Mouse (Mus musculus) liver, postnatal 0 days (tissue): Measurements from ENCODE around the gene 6030468B19Rik. TPM values are rescaled to one million over a fixed set of nuclear protein-coding genes. Genes with fewer than 3 reads are reported as not detected.

Source experiments
- ATAC-seq: fragments of 200-750 bp; cut with Nextera tagmentation; 2 replicates; pipeline ENCODE4 v1.8.0; 2017; ENCODE audit warnings: mild to moderate bottlenecking, moderate library complexity
- DNase-seq: peaks from one replicate; pipeline ENCODE4 v3.0.0-alpha.2; 2016
- H3K27ac ChIP-seq: fragments of 300-500 bp; sonication (generic); 2 replicates; pipeline ENCODE4 v1.5.1; 2014; ENCODE audit warnings: antibody characterized with exemption, moderate library complexity, mild to moderate bottlenecking, low read depth
- H3K27me3 ChIP-seq: fragments of 300-500 bp; sonication (generic); 2 replicates; pipeline ENCODE4 v1.6.1; 2014; ENCODE audit warnings: low read length, control low read depth, mixed read lengths; ENCODE audit not compliant: insufficient read depth
- H3K36me3 ChIP-seq: fragments of 300-500 bp; sonication (generic); replicated peaks from 2 replicates; pipeline ENCODE4 v1.6.1; 2014; ENCODE audit warnings: mild to moderate bottlenecking, control low read depth, low read length, moderate library complexity, mixed read lengths; ENCODE audit not compliant: insufficient read depth
- H3K4me1 ChIP-seq: fragments of 300-500 bp; sonication (generic); 2 replicates; pipeline ENCODE4 v1.6.1; 2014; ENCODE audit warnings: antibody characterized with exemption, mild to moderate bottlenecking, control low read depth; ENCODE audit not compliant: insufficient read depth
- H3K4me2 ChIP-seq: fragments of 300-500 bp; sonication (generic); 2 replicates; pipeline ENCODE4 v1.6.1; 2014; ENCODE audit warnings: low read depth, mild to moderate bottlenecking, low read length, moderate library complexity, mixed read lengths
- H3K4me3 ChIP-seq: fragments of 300-500 bp; sonication (generic); 2 replicates; pipeline ENCODE4 v1.5.1; 2014; ENCODE audit warnings: low read depth, low read length
- H3K9ac ChIP-seq: fragments of 300-500 bp; sonication (generic); replicated peaks from 2 replicates; pipeline ENCODE4 v1.6.1; 2014; ENCODE audit warnings: mild to moderate bottlenecking, moderate library complexity
- H3K9me3 ChIP-seq: fragments of 300-500 bp; sonication (generic); 2 replicates; pipeline ENCODE4 v1.6.1; 2016; ENCODE audit warnings: mild to moderate bottlenecking, control low read depth, low read length, mixed read lengths
- CTCF ChIP-seq: sonication (generic); IDR thresholded peaks from 2 replicates; pipeline ENCODE4 v1.5.1; 2016; ENCODE audit warnings: antibody characterized with exemption, low read depth
- EP300 ChIP-seq: IDR thresholded peaks from 2 replicates; pipeline ENCODE4 v1.6.1; 2016; ENCODE audit warnings: antibody characterized with exemption, low read depth, mild to moderate bottlenecking
- WGBS: fragments of 180-500 bp; shearing (Covaris S2); extraction: QIAGEN DNeasy Blood & Tissue Kit; methylation state at CpG from one replicate; pipeline ENCODE4 v1.1.7; 2014; ENCODE audit not compliant: insufficient replicate concordance; 5-methylcytosine and 5-hydroxymethylcytosine counted together
- polyA plus RNA-seq: library from polyadenylated mRNA; unstranded; fragments of >200 nt; fragmentation: Nextera tagmentation; extraction: Ambion mirVana; gene quantifications from 2 replicates; pipeline ENCODE4 v1.2.1, GENCODE M21; 2015

The 6030468B19Rik gene
- polyA plus RNA-seq, 1 experiment from 2014 or later = 33.8 TPM

GRCm38 (mm10) chr11:117794035-117794551 lies 3.4 kb upstream of the 6030468B19Rik start:
- ATAC-seq (no peak), DNase-seq (no peak)
- Histone ChIP-seq H3K4me1 (peaks cover 54% of the 10 kb centered on the region), H3K27me3 (no peaks in the 10 kb centered on the region), H3K4me2 (no peak overlapping the region), H3K36me3 (peaks cover 7% of the 10 kb centered on the region), H3K9me3 (no peaks in the 10 kb centered on the region), H3K9ac (no peak overlapping the region), H3K4me3 (no peak overlapping the region), H3K27ac (no peak overlapping the region)
- TF ChIP-seq EP300 (no peak), CTCF (no peak)
- WGBS = 76% methylated on average over 4 of the region's 4 CpGs

- Histone ChIP-seq H3K4me1 (peaks cover 42% of the 10 kb centered on the region), H3K9ac (peak overlapping the region; percentile 69), H3K9me3 (no peaks in the 10 kb centered on the region), H3K4me3 (peak overlapping the region; percentile 63), H3K36me3 (no peaks in the 10 kb centered on the region), H3K27me3 (no peaks in the 10 kb centered on the region), H3K27ac (peak overlapping the region; percentile 91), H3K4me2 (peak overlapping the region; percentile 73)
- ATAC-seq (peak; percentile 11), DNase-seq (no peak)
- 30% methylated on average over 5 of the region's 5 CpGs for WGBS
- TF ChIP-seq CTCF = no peak
- no peak for TF ChIP-seq EP300
These were observed 506 bp upstream of the 6030468B19Rik start for GRCm38 (mm10) chr11:117796954-117797353.

GRCm38 (mm10) chr11:117798160-117798541 lies 691 bp downstream of the 6030468B19Rik start:
- Histone ChIP-seq H3K27me3 (no peaks in the 10 kb centered on the region), H3K36me3 (0 out of 2 replicates have a peak, but pooled peaks cover 3% of the 10 kb centered on the region), H3K9me3 (no peaks in the 10 kb centered on the region), H3K4me3 (peak overlapping the region; percentile 63), H3K4me1 (peaks cover 32% of the 10 kb centered on the region), H3K27ac (peak overlapping the region; percentile 91), H3K4me2 (peak overlapping the region; percentile 73), H3K9ac (peak overlapping the region; percentile 69)
- DNase-seq (no peak), ATAC-seq (peak; percentile 6; the same call in 1 of the 2 replicates)
- WGBS = 9% methylated on average over 2 of the region's 2 CpGs
- no peak for TF ChIP-seq CTCF
- TF ChIP-seq EP300 = peak; percentile 59

GRCm38 (mm10) chr11:117799174-117799573 lies 1.7 kb downstream of the 6030468B19Rik start:
- H3K4me1 ChIP-seq = peaks cover 30% of the 10 kb centered on the region
- H3K4me2 ChIP-seq = peak overlapping the region; percentile 73
- H3K27ac ChIP-seq = peak overlapping the region; percentile 91

GRCm38 (mm10) chr11:117800038-117800437 lies 2.6 kb downstream of the 6030468B19Rik start:
- no peaks in the 10 kb centered on the region for H3K27me3 ChIP-seq
- H3K4me1 ChIP-seq = peaks cover 30% of the 10 kb centered on the region
- DNase-seq = no peak
- peak overlapping the region; percentile 73 for H3K4me2 ChIP-seq
- no peak for ATAC-seq
- H3K9me3 ChIP-seq = no peaks in the 10 kb centered on the region
- H3K27ac ChIP-seq = 0 out of 2 replicates have a peak overlapping the region, but pooled peaks have one; percentile 91
- H3K36me3 ChIP-seq = peaks cover 5% of the 10 kb centered on the region; the same call in 1 of the 2 replicates
- TF ChIP-seq EP300 (no peak), CTCF (no peak)
- WGBS = 85% methylated on average over 7 of the region's 7 CpGs
- H3K4me3 ChIP-seq = no peak overlapping the region
- H3K9ac ChIP-seq = no peak overlapping the region

More at GRCm38 (mm10) chr11:117799174-117799573, 1.7 kb downstream of the 6030468B19Rik start:
- TF ChIP-seq CTCF (no peak), EP300 (no peak)
- H3K9ac ChIP-seq = peak overlapping the region; percentile 69
- peak overlapping the region; percentile 63 for H3K4me3 ChIP-seq
- peaks cover 5% of the 10 kb centered on the region; the same call in 1 of the 2 replicates for H3K36me3 ChIP-seq
- ATAC-seq (no peak), DNase-seq (no peak)
- WGBS = 40% methylated on average over 5 of the region's 5 CpGs
- no peaks in the 10 kb centered on the region for H3K9me3 ChIP-seq
- H3K27me3 ChIP-seq = no peaks in the 10 kb centered on the region

GRCm38 (mm10) chr11:117801650-117802049 lies 4.2 kb downstream of the 6030468B19Rik start:
- 91% methylated on average over 7 of the region's 7 CpGs for WGBS
- ATAC-seq (no peak), DNase-seq (no peak)
- H3K9me3 ChIP-seq = no peaks in the 10 kb centered on the region
- H3K4me2 ChIP-seq = peak overlapping the region; percentile 38; the same call in 1 of the 2 replicates
- no peak overlapping the region for H3K9ac ChIP-seq
- TF ChIP-seq EP300 = no peak
- no peak for TF ChIP-seq CTCF
- H3K27me3 ChIP-seq = no peaks in the 10 kb centered on the region
- peaks cover 20% of the 10 kb centered on the region for H3K4me1 ChIP-seq
- 0 out of 2 replicates have a peak overlapping the region, but pooled peaks have one; percentile 5 for H3K4me3 ChIP-seq
- no peak overlapping the region for H3K27ac ChIP-seq
- peaks cover 14% of the 10 kb centered on the region for H3K36me3 ChIP-seq
